Mouse (Mus musculus) urinary bladder, adult 18-20 months (tissue): ENCODE measurements around the gene Serpina10.
"Not testable (repeated sequence)": the region's sequence is repeated elsewhere in the genome, so short reads cannot be mapped to it uniquely, and the experiment has no call there.

Experiments used
- DNase-seq, 2 experiments: peaks; one replicate each; pipeline ENCODE4 v3.0.0; 2022; ENCODE audit warnings: low spot score in 2 of 2, mixed read lengths in 2 of 2

Serpina10 gene

DNA sequence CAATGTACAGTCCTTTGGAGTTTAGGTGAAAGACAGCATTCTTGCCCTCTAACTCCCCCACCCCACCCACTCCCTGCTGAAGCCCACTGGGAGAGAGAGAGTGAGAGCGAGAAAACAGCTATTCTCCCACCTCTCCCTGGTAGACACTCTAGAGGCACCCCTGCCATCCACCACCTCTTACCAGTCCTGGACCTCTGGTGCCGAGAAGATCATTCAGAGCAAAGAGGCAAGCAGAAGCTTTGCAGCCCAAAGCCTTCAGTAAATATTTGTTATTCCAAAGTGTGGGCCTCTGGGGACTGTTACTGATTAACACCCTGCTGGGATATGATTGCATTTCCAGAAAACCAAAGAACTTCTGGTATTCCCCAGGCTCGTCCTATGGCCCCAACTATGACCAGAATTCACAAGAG, at the start of gene Serpina10:
Serpina10 (minus strand) TSS at position 242 of the 410 bp plus-strand sequence.
- DNase-seq = no peak

DNA sequence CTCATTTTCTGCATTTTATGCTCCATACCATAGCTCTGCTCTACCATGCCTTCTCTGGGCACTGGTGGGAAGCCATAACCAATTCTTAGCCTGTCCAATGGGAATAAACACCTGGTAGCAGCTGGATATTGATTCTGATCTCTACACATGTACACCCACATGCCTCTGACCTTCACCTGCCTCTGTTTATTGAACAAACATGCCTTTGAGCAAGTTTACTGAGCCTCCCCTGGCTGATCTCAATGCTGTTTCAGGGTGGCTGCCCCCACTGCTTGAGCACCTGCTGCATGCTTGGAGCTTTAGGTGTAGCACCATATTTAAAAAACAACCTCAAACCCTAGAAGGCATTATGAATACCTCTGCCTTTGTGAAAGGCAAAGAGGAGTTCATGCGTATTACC, 48.6 kb upstream of the Serpina10 start:
- not testable (repeated sequence) for DNase-seq

DNA sequence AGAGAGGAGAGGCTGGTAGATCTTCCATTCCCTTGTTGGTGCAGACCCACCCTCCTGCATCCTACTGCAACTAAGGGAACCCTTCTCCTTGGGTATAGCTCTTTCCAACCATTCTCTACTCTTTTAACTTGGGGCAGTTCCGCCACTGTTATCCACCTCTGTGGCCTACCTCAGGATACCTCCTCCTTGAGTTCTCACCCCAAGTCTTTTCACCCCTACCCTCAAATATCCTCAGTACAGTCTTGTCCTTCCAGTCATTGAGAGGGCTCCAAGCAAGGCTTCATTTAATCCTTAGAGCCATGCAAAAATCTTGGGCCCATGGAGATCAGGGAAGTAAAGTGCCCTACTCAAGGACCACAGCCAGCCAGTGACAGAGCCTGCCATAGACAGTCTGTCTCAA, 44.8 kb upstream of the Serpina10 start, which contains the start of gene Serpina16:
Serpina16 (minus strand) TSS at position 101 of the 400 bp plus-strand sequence.
- DNase-seq = no peak

DNA sequence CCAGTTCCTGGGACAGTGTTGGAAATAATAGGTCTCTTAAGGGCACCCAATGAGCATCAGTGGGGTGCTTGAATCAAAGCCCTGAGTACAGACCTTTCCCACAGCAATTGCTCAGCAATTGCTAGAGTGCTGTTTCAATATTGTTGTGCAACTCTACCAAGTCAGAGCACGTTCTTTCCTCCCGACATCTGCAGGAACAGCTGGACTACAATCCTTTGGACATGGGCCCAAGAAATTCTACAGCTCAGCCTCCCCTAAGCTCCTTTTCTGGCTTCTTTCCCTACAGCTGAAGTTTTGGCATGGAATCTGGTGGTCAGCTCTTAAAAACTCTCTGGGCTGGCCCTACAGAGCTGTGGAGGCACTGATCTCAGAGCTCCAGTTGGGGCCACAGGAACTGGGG, 41.9 kb upstream of the Serpina10 start:
- DNase-seq = no peak

DNA sequence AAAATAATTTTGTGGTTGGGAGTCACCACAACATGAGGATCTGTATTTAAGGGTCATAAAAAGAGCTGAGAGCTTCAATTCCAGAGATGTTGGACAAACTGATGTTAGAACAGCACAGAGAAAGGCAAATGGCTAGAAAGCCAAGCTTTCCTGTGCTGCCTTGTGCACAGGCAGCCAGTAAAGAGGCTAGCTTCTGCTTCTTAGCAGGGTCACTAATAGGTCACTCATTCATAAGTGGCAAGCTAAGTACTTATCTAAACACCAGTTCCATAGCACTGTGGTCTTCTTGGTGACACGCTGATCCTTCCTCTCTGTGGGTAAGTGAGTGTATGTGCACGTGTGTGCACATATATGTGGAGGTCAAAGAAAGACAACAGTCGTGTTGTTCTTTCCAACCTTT, 40.2 kb upstream of the Serpina10 start:
- no peak for DNase-seq

DNA sequence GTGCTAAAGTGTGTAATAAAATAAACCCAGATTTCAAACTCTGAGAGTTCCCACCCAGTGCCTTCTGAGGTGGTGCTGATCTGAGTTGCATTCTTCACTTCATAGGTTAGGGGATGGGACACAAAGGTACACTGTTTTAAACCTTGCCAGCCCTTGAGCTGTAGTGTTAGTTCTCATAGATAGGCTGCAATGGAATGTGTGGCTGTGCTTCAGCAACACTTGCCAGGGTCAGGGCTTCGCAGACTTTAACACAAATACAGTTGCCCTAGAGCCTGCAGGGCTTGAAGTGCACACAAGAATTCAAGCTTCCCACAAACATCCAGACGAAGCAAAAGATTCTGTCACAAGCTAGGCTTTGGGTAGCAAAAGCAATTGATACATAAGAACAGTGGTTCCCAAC, 39.7 kb upstream of the Serpina10 start:
- DNase-seq = no peak

DNA sequence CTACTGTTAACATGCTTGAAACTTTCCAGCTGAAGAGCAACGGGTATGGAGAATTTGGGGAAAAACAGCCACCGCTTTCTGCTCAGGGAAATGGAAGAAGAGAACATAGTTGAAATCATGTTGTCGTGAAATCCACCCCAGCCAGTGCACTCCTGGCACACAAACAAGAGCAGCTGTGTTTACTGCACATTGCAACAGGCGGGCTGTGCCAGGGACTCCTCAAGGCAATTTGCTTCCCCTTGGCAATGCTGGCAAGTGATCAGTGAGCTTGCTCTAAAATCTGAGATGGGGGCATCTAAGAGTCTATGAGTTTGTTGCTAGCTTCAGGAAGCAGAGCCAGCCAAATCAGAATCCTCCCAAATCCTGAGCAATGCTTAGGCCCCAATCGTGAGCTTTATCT, 39.1 kb upstream of the Serpina10 start:
- DNase-seq = no peak

DNA sequence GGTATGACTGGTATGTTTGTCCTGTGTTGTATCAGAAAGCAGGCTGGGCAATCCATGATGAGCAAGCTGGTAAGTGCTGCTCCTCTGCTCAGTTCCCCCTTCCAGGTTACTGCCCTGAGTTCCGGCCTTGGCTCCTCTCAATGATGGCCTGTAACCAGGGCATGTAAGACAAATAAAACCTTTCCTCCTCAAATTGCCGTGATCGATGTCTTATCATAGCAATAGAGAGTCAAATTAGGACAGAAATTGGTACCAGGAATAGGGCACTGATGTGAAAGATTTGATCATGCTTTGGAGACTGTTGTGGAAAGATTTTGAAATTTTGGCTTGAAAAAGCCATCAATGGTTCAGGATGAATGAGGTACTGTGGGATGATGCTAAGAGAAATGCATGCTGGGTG, 34.0 kb upstream of the Serpina10 start:
- no peak for DNase-seq

DNA sequence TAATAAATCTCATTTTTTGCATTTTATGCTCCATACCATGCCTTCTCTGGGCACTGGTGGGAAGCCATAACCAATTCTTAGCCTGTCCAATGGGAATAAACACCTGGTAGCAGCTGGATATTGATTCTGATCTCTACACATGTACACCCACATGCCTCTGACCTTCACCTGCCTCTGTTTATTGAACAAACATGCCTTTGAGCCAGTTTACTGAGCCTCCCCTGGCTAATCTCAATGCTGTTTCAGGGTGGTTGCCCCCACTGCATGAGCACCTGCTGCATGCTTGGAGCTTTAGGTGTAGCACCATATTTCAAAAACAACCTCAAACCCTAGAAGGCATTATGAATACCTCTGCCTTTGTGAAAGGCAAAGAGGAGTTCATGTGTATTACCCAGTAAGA, 30.8 kb upstream of the Serpina10 start:
- not testable (repeated sequence) for DNase-seq

DNA sequence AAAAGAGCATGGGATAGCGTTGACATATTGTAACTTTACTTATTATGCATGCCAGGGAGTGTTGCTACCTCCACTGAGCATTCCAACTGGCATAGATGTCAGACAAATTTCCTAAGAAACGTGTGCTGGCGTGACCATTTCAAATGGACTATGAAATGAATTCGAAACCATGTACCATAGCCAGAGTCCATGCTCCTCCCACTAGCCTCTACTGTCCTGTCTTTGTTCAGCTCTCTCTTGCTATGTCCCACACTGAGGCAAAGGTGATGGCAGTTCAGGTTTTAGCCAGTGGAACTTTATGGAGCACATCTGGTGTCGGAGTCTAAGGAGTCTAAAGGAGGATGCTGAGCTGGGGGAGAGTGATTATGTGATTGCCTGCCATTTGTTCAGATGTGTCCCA, 28.8 kb upstream of the Serpina10 start:
- DNase-seq = no peak

DNA sequence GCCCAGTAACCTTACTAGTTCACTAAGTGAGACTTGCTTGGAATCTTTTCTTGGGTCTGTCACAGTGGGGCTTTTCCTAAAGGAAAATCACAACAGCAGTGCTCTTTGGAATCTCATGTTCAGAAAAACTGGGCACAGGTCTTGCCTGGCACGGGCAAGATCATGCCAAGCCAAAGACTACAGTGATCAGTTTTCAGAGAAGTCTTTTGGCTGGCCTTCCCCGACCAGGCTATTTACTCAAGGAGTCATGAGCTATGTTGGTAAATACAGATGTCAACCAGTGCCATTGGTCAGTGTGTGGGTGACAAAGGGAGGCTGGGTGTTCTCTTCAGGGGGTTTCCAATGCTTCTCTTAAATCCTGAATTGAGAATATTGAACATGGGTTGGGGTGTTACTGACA, 27.9 kb upstream of the Serpina10 start:
- DNase-seq = no peak

DNA sequence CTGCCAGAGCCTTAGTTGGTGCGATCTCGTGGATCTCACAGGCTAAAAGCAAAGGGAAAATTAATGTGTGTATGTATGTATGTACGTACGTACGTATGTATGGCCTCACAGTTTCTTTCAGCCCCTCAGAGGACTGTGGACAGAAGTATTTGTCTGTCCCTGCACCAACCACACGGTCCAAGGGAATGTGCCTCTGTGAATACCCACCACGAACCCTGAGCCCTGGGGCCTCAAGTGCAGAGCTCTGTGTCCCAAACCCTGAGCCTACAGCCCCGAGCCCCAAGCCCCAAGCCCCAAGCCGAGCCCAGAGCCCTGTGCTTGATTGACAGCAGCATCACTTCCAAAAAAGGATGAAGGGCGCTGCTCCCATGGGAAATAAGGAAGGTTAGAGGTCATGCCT, 26.7 kb upstream of the Serpina10 start:
- no peak for DNase-seq

DNA sequence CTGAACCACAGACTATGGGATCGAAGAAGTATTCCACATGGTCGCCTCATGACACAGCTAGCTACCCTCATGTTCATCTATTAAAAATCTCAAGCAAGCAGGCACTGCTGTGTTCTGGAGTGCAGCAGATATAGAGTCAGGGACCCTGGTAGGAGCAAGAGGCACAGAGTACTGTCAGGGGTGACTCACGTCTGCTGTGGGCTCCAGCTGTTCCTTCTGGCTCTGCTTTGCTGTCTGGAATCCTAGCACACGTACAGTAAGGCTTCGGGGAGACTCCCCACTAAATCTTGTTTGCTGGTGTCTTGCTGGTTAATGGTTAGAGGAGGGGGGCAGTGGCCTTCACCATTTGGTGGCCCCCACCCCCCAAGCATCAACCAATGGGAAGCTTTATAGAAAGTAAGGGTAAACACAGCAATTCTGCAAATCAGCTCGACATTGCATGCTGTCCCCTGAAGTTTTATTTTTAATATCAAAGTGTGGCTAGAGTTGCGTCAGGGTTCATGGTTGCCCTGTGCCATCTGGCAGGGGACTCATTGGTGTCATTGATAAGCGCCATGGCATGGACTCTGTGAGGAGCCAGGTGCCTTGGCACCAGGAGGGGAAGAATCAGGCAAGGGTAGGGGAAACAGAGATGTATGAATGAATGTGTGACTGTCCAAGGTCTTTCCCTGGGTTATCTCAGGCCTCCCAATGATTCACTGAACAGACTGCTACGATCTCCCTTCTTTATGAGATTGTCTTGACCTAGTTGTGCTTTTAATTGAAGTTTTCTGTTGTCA, 25.8 kb upstream of the Serpina10 start, which contains the start of gene Serpina6:
Serpina6 (minus strand) TSS at position 365 of the 779 bp plus-strand sequence.
- no peak for DNase-seq

DNA sequence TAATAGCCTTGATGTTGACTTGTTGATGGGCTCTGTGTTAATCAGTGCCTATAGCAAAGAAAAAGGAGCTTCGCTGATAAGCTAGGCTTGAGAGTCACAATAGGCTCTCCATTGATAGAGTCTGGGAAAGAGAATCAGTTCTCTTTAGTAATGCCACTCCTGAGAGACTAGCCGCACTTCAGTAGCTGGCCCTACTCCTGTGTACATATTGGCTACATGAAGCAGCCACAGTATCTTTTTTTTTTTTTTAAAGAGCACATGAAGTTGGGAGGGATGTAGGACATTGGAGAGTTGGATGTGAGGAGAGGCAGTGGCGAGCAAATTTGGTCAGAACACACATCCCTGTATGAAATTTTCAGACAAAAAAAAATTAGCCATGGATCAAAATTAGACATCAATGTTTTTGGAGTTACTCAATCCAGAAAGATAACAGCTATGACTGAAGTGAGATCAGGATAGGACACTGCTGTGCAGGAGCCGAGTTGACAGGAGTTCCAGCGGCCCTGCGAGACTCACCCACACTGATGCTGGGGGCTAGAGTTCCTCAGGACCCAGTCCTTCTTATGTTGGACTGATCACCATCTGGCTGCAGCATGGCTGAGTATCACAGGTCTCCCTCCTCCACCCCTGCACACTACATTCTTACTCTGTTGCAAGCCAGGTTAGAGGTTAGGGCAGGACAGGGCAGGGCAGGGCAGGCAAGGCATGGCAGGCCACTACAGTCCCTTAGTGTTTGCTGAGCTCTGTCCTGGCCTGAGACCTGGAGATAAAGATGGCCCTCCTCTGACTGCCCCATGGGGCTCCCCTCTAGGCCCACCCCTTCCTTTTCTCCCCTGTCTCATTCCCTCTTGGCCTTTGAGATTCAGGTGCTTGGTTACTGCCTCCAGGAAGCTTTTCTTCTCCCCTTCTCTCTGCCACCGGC, 24.1 kb upstream of the Serpina10 start:
- DNase-seq = no peak

DNA sequence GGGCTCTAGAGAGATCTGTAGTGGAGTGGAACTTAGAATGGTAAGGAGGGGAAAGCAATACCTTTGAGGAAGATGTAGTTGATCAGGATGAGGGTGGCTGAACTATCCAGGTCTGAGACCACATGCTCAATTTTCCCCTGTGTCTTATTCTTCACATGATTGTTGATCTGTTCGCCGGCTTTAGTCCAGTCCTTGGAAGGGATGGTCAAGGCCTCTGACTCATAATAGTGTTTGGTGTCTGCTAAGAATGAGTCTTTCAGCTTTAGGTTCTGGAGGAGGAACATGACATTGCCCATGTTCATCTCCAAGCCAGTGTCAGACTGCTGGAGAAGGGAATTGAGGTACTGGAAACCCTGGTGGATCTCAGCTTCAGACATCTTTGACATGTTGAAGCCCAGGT, 22.6 kb upstream of the Serpina10 start:
- DNase-seq = no peak

DNA sequence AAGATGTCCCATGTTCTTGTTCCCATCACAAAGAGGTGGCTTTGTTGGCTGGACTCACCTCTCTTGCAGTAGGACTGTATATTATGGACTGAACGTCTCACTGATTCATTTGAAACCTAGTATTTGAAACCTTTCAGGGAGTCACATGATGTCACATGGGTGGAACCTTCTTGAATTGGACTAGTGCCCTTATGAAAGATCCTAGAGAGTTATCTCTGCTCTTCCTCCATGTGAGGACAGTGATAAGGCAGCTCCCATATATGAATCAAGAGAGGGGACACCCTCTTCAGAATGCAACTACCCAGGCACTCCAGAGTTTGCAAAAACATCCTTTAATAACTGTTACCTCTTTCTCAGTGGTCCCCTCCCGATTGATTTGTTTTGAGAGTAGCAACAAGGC, 15.1 kb upstream of the Serpina10 start:
- DNase-seq = no peak

DNA sequence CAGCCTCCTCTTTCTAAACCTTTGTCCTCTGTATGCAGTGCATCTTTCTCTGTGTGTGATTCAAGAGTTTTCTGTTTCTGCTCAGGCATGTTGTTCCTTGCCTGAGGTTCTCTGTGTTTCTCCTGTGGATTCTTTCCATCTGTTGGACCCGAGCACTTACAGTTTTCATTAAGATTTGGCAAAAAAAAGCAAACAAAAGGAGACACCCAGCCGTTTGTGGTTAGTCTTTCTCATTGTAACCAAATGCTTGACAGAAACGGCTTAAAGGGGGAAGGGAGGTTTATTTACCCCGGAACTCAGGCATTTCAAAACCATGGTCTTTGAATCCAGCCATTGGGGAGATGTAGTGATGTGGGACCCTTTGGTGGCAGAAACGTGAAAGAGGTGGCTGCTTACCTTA, 13.4 kb upstream of the Serpina10 start:
- DNase-seq = no peak

DNA sequence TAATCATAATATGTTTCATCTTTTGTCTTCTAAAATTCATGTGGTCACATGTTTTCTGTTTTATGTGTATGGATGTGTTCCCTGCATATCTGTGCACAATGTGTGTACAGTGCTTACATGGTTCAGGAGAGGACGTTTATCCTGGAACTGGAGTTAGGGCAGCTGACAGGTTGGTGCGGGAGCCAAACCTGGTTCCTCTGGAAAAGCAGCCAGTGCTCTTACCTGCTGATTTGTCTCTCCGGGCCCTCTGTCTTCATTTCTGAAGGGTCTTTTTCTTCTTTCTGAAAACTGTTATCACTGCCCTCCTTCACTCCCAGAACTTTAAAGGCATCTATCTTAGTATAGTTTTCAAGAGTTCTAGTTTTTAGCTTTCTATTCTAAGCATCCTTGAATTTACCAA, 12.6 kb upstream of the Serpina10 start:
- no peak for DNase-seq

DNA sequence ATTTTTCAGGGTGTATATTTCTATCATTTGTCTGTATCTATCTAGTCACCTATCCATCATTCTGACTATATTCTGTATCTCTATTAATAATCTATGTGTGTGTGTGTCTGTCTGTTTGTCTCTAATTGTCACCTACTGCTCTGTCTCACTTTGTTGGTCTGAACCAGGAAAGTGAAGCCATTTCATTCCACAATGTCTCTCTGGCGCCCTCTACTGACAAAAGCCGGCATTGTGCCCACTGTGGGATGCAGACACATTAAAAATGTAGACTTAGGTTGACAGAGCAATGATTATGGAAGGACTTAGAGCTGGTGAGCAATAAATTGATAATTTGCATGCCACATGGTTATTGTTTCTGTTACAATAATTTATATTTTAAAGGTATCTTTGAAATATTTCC, 12.1 kb upstream of the Serpina10 start:
- DNase-seq = peak; percentile 55 to 90

DNA sequence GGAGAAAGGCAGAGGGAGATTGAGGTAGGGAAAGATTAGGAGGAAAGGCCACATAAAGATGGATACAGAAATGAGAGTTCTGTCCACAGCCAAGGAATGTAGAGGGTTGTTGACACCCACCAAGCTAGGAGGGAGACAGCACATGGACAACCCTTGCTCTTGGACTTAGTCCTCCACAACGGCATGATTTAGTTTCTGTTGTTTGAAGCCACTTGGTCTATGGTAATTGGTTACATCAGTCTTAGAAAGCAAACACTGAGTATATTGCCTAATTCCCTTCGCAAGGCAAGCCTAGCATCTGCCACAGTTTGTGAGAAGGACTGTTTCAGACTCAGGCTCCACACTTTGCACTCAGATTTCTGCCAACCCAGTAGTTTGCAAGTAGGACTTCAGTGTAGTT, 4.6 kb upstream of the Serpina10 start:
- DNase-seq = no peak

DNA sequence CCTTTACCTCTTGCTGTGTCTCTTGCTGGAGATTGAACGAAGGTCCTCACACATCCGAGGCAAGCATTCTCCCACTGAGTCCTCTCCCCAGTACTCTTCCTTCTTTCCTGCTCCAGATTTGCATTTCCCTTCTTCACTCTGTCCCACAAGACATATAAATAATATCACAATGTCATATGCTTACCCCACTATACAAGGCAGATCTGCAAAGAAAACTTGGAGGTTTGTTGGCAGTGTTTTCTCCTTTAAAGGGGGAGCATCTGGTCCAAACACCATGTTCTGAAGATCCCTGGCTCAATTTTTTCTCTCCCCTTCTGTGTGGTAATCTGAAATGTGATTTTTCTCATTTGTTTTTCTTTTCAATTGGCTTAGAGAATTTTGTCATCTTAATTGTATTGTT, 3.2 kb upstream of the Serpina10 start:
- DNase-seq = no peak

DNA sequence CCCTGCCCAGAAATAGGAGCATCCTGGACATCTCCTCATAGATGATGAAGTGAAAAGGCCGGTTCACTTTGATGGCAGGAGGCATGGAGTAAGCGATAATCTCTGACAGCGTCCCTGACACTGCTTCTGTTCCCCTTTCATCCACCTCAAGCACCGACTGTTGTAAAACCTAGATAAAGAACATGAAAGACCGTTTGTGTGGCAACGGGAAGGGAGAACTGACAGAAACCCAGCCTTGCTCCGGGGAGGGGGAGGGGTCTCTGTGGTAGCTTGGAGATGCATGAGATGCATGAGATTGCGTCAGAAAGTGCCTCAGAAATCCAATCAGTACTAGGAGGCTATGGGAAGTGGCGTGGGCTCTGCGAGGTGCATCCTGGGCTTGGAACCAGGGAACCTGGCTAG, 14.4 kb downstream of the Serpina10 start:
- no peak for DNase-seq

DNA sequence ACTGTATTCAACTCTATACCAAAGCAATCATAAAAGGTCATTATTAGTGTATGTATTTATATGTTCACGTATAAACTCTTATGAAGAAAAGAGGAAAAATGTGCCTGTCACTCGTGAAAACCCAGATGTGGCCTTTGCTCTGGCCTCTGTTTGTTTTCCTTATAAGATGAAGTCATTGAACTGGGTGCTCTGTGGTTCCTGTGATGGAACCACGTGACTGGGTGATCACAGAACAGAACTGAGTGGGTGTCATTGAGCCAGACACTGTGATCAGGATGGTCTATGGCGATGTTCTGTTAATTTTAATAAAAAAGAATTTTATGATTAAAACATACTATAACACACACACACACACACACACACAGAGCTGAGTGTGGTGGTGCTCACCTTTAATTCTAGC, 15.5 kb downstream of the Serpina10 start:
- DNase-seq = no peak
